Mouse (Mus musculus) WW6 (cell line): ENCODE measurements around the gene Mslnl.

ENCODE experiments used
- DNase-seq: peaks from one replicate; pipeline ENCODE4 v3.0.0-alpha.2; 2013; ENCODE audit warnings: low read depth, low spot score

The Mslnl gene

DNA sequence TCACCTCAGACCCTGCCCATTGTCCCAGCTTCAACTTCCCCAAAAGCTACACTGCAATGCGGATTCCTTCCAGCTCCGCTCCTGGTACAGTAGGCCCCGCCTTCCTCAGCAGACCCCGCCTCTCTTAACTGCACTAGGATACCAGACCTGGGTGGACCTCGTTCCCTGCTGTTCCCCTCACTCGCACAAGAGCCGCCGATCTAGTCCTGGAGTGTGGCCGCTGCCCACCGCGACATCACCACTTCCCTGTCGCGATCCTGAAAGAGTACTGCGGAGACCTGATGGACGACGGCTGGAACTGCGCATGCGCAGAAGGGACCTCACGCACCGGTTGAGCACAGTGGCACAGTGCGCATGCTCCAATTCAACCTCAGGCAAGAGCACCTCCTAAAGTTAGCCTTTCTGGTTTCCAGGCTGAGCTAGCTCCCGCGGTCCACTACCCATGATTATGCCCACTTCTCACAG is 49.5 kb downstream of the Mslnl start, which contains the start of gene Haghl:
TSS of gene Haghl (minus strand) at position 393 of the 465 bp plus-strand sequence.
- peak; percentile 90 for DNase-seq

DNA sequence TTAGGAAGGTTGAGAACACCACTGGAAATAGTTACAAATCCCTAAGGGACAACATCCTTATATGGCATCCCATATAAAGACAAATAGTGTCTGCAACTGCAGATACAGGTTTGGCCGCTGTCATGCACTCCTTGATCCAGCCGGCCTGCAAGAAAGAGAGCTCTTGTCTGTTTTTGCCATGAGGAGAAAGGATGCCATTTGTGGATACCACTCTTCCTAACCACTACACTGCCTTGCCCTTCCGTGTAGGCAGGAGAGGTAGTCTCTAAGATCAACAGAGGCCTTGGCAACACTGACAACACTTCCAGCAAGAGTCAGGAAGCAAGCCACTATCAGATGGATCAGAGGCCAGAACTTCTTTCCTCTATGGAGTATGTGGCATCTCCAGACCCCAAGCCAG is 50.4 kb downstream of the Mslnl start, which contains the start of gene Ccdc78:
TSS of gene Ccdc78 (plus strand) at position 301 of the 400 bp plus-strand sequence.
- no peak for DNase-seq

DNA sequence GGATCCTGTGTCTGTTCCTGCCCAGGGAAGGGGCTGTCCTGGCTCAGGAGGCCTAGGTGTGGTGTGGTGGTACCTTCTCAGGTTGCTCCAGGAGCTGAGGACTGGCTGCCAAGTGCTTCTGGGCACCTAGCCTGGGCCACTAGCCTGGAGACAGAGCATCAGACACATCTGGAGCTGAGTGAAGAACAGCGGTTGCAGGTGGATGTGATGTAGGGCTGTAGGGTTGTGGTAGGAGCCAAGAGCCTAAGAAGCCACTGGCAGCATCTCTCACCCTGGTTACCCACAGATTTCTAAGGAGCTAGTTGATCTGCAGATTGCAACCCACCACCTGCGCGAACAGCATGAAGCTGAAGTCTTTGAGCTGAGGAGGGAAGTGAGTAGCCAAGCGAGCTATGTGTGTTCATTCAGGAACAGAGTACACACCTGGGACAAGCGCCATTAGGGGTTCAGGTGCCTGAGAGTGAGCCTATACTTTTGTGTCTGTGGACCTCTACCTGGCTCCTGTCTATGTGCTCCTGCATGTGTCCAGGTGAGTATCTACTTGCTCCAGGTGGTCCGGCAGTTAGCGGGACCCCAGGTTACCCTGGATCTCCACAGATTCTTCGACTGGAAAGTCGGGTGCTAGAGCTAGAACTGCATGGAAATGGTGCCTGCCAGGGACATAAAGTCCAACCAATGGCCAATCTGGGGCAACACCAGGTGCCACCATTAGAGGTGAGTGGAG is 51.1 kb downstream of the Mslnl start:
- DNase-seq, result no peak

DNA sequence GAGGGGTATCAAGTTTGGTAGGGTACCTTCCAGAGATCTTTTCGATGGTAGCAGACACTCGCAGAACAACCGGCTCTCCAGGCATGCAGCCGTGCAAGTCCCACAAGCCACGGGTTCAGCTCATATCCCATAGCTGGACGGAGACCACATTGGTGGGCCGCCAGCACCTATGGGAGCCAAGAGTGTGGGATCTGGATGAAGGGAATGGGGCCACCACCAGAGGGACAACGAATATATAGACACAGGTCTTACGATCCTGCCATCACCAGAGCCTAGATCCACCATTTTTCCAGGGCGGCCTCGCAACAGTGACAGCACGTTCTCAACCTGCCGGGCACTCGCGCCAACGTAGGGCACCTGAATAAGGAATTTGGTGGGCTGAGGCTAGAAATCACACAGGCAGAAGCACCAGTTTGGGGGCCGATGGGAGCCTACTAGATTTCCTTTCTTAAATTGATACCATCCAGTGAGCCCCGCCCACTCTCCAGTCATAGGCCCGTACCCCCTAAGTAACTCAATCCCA is 55.5 kb downstream of the Mslnl start:
- DNase-seq, result no peak

DNA sequence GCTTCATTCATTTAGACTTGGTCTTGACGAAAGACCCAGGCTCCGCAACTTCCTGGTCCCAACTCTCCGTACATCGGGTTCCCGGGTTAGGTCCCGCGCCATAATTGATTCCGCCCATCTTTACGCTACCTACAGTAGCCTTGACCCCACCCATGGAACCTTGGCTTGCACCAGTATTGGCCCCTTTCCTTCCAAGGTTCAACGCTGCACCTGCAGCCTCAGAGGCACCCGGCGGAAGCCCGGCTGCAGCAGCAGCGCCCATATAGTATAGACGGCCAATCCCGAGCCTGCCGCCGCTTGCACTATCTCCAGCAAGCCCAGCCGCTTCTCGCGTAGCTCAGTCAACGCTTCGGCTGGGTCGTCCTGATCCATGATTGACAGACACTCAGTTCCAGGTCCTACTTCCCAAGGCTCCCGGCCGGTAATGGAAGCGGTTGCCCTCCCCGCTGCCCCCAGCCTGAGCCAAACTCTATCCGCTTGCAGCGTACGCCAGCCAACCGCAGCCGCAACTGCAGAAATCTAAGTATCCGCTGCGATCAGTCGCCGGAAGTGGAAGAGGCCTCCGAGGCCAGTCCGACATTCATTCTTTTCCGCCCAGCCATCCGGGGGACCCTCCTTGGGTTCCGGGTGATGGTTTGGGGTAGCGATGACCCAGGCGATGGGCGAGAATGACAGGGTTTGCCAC is 56.1 kb downstream of the Mslnl start:
- DNase-seq, result no peak

DNA sequence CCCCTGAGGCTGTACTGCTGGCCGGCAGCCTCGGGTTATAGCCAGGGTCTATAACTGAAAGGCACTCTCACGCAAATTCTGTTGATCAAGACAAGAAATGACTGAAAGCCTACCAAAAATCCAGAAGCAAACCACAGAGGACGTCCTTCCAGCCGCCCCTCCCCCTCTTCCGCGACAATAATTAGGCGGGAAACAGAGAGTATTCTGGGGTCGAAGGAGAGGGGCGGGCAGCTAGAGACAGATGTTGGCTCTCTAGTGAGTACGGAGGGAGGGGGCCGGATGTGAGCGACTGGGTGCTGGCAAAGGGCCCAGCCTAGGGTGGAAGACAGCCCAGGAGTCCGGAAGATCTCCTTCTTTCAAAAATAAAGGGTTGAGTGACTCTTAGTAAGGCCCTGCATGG is 56.8 kb downstream of the Mslnl start, which contains the start of gene Fam173a:
TSS of gene Fam173a (minus strand) at position 287 of the 400 bp plus-strand sequence.
- no peak for DNase-seq

DNA sequence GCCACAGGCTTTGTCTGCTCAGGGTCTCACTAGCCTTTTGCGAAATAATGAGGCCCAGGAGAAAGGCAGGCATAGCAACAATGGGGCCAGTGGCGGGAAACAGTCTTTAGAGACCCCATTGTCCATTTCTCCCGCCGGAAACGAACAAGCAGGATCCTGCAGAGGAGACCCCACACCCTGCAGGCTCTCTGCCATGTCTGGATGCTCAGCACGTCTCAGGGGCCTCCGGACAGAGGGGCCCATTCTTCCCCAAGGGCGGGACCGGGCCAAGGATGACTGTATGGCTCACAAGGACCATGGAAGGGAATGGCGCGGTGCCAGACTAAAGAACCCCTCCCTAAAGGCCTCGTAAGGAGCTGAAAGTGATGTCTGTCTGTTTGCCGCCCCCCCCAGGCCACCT is 58.4 kb downstream of the Mslnl start:
- no peak for DNase-seq

DNA sequence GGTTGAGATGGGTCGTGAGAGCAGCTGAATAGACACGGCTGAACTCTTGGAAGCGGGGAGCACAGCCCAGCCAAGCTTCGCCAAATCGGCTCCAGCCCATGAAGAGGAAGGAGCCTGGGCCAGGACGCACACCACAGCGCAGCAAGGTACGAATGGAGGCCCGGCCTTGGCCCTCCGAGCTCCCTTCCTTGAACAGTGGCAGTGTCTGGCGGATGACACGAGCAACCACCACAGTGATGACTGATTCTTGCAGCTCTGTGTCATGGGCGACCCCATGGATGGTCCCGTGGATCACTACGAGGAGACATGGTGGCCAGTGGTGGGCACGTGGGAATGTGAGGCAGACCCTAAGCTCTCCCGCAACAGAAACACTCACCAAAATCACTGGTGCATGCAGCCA is 59.2 kb downstream of the Mslnl start:
- no peak for DNase-seq

DNA sequence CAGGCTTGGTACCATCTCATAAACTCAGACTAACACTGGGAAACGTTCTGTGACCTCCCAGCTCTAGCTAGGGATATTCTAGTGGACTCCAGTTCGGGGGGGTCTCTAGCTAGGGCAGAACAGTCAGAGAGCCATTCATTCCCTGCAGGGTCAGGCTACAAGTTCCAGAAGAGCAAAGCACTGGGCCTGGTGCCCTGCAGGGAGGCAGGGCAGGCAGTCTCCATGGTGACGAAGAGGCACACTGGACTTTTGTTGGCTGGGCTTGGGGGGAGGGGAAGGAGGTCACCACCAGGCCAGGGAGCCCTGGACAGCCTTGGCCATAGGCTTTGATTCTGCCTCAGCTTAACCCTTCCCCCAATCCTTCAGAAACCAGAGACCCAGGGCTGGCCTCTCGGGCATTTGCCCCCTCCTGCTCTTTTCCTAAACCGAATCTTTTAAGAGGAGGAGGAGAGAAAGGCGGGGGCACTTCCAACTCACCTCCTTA is 59.8 kb downstream of the Mslnl start, which contains the start of gene AC134908.4:
TSS of gene AC134908.4 (minus strand) at position 51 of the 484 bp plus-strand sequence.
- no peak for DNase-seq

DNA sequence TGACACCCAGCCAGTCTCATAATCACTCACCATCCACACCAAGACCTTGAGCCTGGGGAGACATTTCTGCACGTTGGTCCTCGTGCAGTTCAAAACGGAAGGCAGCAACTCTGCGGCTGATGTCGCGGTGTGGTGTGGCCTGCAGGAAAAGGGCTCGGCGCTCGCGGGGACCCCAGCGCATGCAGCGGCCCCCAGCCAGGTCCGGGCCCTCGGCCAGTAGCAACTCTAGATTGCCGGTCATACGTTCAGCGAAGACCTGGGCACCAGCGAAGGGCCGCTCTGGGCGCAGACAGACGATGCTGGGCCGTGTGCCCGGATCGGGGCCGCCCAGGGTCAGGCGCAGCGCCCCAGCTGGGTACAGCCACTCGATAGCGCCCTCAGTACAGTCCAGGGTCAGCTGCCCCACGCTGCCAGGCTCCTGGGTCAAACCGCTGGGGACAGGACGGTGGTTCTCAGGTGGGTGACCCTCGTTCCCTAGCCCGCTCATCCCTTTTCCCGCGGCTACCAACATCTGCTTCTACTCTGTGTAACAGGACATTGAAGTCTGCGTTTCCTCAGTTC is 60.4 kb downstream of the Mslnl start:
- no peak for DNase-seq

DNA sequence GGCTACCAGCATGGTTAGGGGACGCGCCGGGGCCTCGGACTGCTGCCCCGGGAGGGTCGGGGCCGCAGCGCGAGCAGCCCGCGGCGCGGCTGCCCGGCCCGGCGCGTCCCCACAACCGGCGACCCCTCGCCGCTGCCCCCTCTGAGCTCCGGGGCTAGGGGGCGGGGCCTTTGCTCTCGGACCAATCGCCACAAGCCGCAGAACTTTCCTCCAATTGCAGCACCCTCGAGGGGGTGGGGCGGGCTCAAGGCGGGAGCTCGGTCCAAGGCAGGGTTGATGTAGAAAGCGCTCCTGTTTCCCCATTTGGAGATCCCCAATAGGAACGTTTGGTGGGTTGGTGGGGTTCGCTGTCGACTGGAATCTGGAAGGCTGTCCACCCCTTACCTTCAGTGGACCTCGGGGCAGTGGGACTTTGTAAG is 61.1 kb downstream of the Mslnl start, which contains the start of gene Metrn:
TSS of gene Metrn (minus strand) at position 186 of the 419 bp plus-strand sequence.
- DNase-seq, result no peak
